Mouse (Mus musculus): ENCODE measurements around the gene Rit1.
"Not testable (repeated sequence)": the region's sequence is repeated elsewhere in the genome, so short reads cannot be mapped to it uniquely, and the experiment has no call there.

GRCm38 (mm10) chr3:88715716-88716115 is 922 bp upstream of the Rit1 start:
- TF ChIP-seq CTCF (IDR thresholded peaks at IDR 0.05; ENCODE audit: control insufficient read depth, insufficient read depth, insufficient read length); MAX (IDR thresholded peaks at IDR 0.05); MYOG (IDR thresholded peaks at IDR 0.05; ENCODE audit: control insufficient read depth, extremely low read depth, insufficient read length): not testable (repeated sequence)
